Mouse (Mus musculus): ENCODE measurements around the gene Setx. TPM values are rescaled to one million over a fixed set of nuclear protein-coding genes. Genes with fewer than 3 reads are reported as not detected.
"Not testable (repeated sequence)": the region's sequence is repeated elsewhere in the genome, so short reads cannot be mapped to it uniquely, and the experiment has no call there.

Gene Setx
- polyA plus RNA-seq, 1 experiment from 2014 or later = 21.7 TPM

DNA sequence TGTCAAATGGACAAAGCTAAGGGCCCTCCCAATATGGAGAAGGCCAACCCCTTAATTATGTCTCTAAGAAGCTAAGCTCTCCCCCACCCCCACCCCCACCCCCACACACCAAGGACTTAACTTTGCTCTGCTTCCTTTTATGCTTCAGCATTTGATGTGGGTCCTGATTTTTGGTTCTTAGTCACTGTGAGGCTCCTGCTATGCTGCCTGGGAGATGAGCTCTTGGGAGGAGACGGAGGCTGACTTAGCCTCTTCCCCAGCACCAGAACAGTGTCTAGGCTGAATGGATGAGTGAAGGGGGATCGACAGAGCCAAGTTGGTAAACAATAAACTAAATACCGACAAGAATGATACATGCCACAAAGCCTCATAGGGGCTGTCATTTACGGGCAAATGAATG lies 27.2 kb upstream of the Setx start:
- Histone ChIP-seq H3K27ac (ENCODE audit: low read length) (no peak overlapping the region), H3K9ac (replicated peaks; ENCODE audit: low read depth, low read length) (no peak overlapping the region), H3K4me1 (ENCODE audit: control insufficient read depth, insufficient read depth, low read length) (no peaks in the 10 kb centered on the region), H3K4me2 (replicated peaks; ENCODE audit: low read depth, low read length) (no peak overlapping the region), H3K36me3 (ENCODE audit: control insufficient read depth, insufficient read depth, low read length) (no peaks in the 10 kb centered on the region), H3K4me3 (ENCODE audit: low read depth, low read length) (no peak overlapping the region), H3K9me3 (ENCODE audit: control insufficient read depth, low read depth, low read length) (no peaks in the 10 kb centered on the region), H3K27me3 (ENCODE audit: control insufficient read depth, insufficient read depth, low read length) (no peaks in the 10 kb centered on the region)
- no peak for ATAC-seq (ENCODE audit: insufficient number of reproducible peaks, insufficient read depth, low FRiP score, low read depth)
- 74% methylated on average over 4 of the region's 4 CpGs for WGBS

DNA sequence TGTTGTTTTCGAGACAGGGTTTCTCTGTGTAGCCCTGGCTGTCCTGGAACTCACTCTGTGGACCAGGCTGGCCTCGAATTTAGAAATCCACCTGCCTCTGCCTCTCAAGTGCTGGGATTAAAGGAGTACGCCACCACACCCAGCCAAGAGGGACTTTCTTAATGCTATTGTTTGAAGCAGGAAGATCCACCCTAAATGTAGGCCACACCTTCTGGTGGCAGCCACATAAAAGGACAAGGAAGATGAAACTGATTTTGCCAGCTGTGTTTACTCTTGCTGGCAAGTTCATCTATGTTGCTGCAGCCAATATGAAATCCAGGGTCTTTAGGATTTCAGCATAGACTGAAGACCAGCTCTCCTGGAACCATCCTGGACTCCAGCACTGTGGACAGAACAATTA lies 26.5 kb upstream of the Setx start:
- Histone ChIP-seq H3K4me2 (replicated peaks; ENCODE audit: low read depth, low read length) (no peak overlapping the region), H3K9me3 (ENCODE audit: control insufficient read depth, low read depth, low read length) (no peaks in the 10 kb centered on the region), H3K4me3 (ENCODE audit: low read depth, low read length) (no peak overlapping the region), H3K36me3 (ENCODE audit: control insufficient read depth, insufficient read depth, low read length) (no peaks in the 10 kb centered on the region), H3K27me3 (ENCODE audit: control insufficient read depth, insufficient read depth, low read length) (no peaks in the 10 kb centered on the region), H3K9ac (replicated peaks; ENCODE audit: low read depth, low read length) (no peak overlapping the region), H3K4me1 (ENCODE audit: control insufficient read depth, insufficient read depth, low read length) (no peaks in the 10 kb centered on the region), H3K27ac (ENCODE audit: low read length) (no peak overlapping the region)
- WGBS = 73% methylated on average over 3 of the region's 3 CpGs
- ATAC-seq (ENCODE audit: insufficient number of reproducible peaks, insufficient read depth, low FRiP score, low read depth) = no peak

DNA sequence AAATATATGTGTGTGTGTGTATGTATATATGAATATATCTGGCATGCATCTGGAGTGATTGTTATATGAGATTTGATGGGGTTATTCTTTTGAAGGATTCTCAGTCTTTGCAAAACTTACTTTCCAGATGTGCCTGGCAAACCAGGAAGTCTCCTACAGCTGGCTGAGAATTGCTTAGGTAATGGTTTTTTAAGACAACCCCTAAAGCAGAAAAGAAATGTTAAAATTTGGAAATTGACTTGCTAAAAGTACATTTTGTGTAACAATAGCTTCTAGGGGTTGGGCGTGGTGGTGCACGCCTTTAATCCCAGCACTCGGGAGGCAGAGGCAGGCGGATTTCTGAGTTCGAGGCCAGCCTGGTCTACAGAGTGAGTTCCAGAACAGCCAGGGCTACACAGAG lies 26.0 kb upstream of the Setx start:
- not testable (repeated sequence) for H3K9me3 ChIP-seq (ENCODE audit: control insufficient read depth, low read depth, low read length); ATAC-seq (ENCODE audit: insufficient number of reproducible peaks, insufficient read depth, low FRiP score, low read depth); H3K9ac ChIP-seq (replicated peaks; ENCODE audit: low read depth, low read length); H3K4me1 ChIP-seq (ENCODE audit: control insufficient read depth, insufficient read depth, low read length); H3K27me3 ChIP-seq (ENCODE audit: control insufficient read depth, insufficient read depth, low read length); H3K27ac ChIP-seq (ENCODE audit: low read length); H3K4me3 ChIP-seq (ENCODE audit: low read depth, low read length); H3K36me3 ChIP-seq (ENCODE audit: control insufficient read depth, insufficient read depth, low read length); H3K4me2 ChIP-seq (replicated peaks; ENCODE audit: low read depth, low read length)
- 87% methylated on average over 5 of the region's 5 CpGs for WGBS

DNA sequence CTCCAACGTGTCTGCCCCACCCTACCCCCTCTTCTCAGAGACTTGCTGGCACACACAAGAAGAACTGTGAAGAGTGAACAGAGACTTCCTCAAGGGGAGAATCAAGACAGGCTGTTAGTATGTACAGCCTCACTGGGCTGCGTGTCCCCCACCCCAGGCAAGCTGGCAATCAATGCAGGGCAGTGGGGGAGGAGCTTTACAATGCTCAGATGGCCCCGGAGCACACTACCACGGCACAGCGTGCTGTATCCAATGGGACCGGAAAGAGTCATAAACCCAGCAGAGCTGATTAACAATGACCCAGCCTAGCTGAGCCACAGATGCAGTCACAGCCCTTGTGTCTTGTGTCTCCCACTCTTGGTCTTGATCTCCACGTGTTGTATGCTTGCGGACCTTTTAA lies 25.2 kb upstream of the Setx start:
- no peak overlapping the region for H3K9ac ChIP-seq (replicated peaks; ENCODE audit: low read depth, low read length)
- H3K9me3 ChIP-seq (ENCODE audit: control insufficient read depth, low read depth, low read length) = no peaks in the 10 kb centered on the region
- no peak overlapping the region for H3K4me3 ChIP-seq (ENCODE audit: low read depth, low read length)
- H3K36me3 ChIP-seq (ENCODE audit: control insufficient read depth, insufficient read depth, low read length) = no peaks in the 10 kb centered on the region
- H3K27ac ChIP-seq (ENCODE audit: low read length) = no peak overlapping the region
- no peak for ATAC-seq (ENCODE audit: insufficient number of reproducible peaks, insufficient read depth, low FRiP score, low read depth)
- WGBS = 67% methylated on average over 8 of the region's 8 CpGs
- H3K27me3 ChIP-seq (ENCODE audit: control insufficient read depth, insufficient read depth, low read length) = no peaks in the 10 kb centered on the region
- no peaks in the 10 kb centered on the region for H3K4me1 ChIP-seq (ENCODE audit: control insufficient read depth, insufficient read depth, low read length)
- no peak overlapping the region for H3K4me2 ChIP-seq (replicated peaks; ENCODE audit: low read depth, low read length)

DNA sequence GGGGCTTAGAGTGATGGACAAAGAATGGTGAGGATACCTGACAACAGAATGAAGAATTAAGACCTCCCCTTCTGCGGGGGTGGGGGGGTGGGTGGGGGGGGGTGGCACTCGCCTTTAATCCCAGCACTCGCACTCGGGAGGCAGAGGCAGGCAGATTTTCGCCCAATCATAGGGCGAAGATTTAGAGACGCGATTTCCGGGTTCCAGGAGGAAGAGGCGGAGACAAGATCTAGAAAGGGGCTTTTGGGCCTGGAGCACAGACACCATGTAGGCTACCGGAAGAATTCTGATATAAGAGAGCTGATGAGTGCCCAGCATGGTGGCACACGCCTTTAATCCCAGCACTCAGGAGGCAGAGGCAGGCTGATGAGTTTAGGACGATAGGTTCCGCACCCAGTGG lies 24.3 kb upstream of the Setx start:
- Histone ChIP-seq H3K9ac (replicated peaks; ENCODE audit: low read depth, low read length) (no peak overlapping the region), H3K36me3 (ENCODE audit: control insufficient read depth, insufficient read depth, low read length) (no peaks in the 10 kb centered on the region), H3K27me3 (ENCODE audit: control insufficient read depth, insufficient read depth, low read length) (no peaks in the 10 kb centered on the region), H3K4me1 (ENCODE audit: control insufficient read depth, insufficient read depth, low read length) (no peaks in the 10 kb centered on the region), H3K27ac (ENCODE audit: low read length) (no peak overlapping the region), H3K9me3 (ENCODE audit: control insufficient read depth, low read depth, low read length) (no peaks in the 10 kb centered on the region), H3K4me3 (ENCODE audit: low read depth, low read length) (no peak overlapping the region), H3K4me2 (replicated peaks; ENCODE audit: low read depth, low read length) (no peak overlapping the region)
- no peak for ATAC-seq (ENCODE audit: insufficient number of reproducible peaks, insufficient read depth, low FRiP score, low read depth)
- 85% methylated on average over 14 of the region's 14 CpGs for WGBS

DNA sequence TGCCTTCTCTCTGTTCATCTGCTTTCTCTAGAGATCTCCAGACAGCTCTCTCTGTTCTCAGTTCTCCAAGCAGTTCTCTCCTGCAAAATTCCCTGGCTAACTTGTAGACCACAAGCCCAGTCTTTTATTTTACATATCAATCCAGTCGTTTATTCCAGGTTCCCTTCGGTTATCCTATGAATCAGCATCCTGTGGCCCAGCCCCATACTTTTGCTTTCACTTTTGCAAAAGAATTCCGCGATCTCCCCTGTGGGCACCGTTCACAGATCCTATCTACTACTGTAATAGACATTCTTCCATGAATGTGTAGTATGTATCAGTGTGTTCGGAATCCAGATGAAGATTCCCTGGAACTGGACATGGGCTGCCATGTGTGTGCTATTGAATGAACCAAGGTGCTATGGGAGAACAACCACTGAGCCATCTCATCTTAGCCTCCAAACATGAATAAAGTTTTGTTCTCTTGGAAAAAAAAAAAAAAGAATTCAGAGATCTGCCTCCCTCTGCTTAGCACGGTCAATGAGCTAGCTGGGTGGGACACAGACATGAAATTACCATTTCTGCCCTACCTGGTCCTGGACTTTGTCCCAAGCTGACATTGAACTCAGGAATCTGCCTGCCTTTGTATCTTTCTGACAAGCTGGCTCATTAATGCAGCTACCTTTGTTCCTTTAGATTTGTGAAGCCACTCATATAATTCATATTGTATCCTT lies 23.0 kb upstream of the Setx start:
- no peak overlapping the region for H3K4me3 ChIP-seq (ENCODE audit: low read depth, low read length)
- H3K9ac ChIP-seq (replicated peaks; ENCODE audit: low read depth, low read length) = no peak overlapping the region
- no peaks in the 10 kb centered on the region for H3K9me3 ChIP-seq (ENCODE audit: control insufficient read depth, low read depth, low read length)
- H3K4me1 ChIP-seq (ENCODE audit: control insufficient read depth, insufficient read depth, low read length) = no peaks in the 10 kb centered on the region
- no peaks in the 10 kb centered on the region for H3K36me3 ChIP-seq (ENCODE audit: control insufficient read depth, insufficient read depth, low read length)
- ATAC-seq (ENCODE audit: insufficient number of reproducible peaks, insufficient read depth, low FRiP score, low read depth) = no peak
- no peak overlapping the region for H3K4me2 ChIP-seq (replicated peaks; ENCODE audit: low read depth, low read length)
- no peaks in the 10 kb centered on the region for H3K27me3 ChIP-seq (ENCODE audit: control insufficient read depth, insufficient read depth, low read length)
- 67% methylated on average over 7 of the region's 7 CpGs for WGBS
- no peak overlapping the region for H3K27ac ChIP-seq (ENCODE audit: low read length)

DNA sequence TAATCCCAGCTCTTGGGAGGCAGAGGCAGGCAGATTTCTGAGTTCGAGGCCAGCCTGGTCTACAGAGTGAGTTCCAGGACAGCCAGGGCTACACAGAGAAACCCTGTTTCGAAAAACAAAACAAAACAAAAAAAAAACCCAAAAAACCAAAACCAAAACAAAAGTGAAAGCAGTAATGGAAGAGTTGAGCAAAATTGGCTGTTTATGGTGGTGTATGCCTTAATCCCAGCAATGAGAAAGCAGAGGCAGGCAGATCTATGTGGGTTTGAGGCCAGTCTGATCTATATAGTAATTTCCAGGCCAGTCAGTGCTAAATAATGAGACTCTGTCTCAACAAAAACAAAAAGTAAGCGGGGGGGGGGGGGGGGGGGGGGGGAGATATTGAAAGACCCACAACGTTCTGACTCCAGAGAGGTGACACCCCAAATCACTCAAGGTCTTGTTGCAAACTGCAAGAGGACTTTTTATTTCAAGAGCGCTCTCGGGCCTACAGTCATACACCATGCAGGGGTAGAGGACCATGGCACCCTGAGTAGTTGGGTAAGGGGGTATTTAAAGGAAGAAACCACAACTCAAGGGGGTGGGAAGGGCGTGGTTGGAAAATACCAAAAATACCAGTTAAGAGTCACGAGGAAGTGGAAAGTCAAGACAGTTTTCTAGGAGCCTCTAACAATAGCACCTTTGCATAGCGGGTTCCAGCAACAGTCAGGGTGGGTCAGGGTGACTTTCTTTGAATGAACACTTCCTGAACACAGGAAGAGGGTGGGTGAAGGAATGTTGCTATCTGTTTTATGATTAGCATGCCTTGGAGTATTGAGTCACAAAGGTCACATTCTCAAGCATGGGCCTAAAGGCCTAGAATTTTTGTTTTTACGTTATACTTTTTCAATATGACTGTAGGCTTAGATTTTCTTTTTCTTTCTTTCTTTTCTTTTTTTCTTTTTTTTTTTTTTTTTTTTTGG lies 21.3 kb upstream of the Setx start:
- H3K4me1 ChIP-seq (ENCODE audit: control insufficient read depth, insufficient read depth, low read length); H3K27me3 ChIP-seq (ENCODE audit: control insufficient read depth, insufficient read depth, low read length); H3K9ac ChIP-seq (replicated peaks; ENCODE audit: low read depth, low read length); H3K36me3 ChIP-seq (ENCODE audit: control insufficient read depth, insufficient read depth, low read length); H3K27ac ChIP-seq (ENCODE audit: low read length); ATAC-seq (ENCODE audit: insufficient number of reproducible peaks, insufficient read depth, low FRiP score, low read depth); H3K4me2 ChIP-seq (replicated peaks; ENCODE audit: low read depth, low read length); H3K4me3 ChIP-seq (ENCODE audit: low read depth, low read length); H3K9me3 ChIP-seq (ENCODE audit: control insufficient read depth, low read depth, low read length): not testable (repeated sequence)
- 77% methylated on average over 9 of the region's 10 CpGs for WGBS

DNA sequence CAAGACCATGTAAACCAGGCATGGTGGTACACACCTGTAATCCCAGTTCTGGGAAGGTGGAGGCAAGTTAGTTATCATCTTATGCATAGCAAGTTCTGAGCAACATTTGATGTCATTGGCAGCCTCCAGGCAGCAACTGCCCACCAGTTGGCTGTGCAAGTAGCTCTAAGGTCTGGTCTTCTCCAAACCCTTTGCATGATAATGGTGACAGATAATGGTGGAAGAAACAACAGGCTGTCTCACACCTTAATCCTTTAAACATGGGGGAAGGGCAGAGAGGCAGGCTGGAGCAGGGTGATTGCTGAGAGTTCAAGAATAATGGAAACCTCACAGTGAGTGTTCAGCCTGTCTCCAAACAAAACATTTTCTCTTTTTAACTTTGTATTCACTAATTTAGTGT lies 3.0 kb upstream of the Setx start:
- H3K4me3 ChIP-seq (ENCODE audit: low read depth, low read length) = no peak overlapping the region
- no peaks in the 10 kb centered on the region for H3K27me3 ChIP-seq (ENCODE audit: control insufficient read depth, insufficient read depth, low read length)
- no peaks in the 10 kb centered on the region for H3K36me3 ChIP-seq (ENCODE audit: control insufficient read depth, insufficient read depth, low read length)
- ATAC-seq (ENCODE audit: insufficient number of reproducible peaks, insufficient read depth, low FRiP score, low read depth) = no peak
- H3K9me3 ChIP-seq (ENCODE audit: control insufficient read depth, low read depth, low read length) = no peaks in the 10 kb centered on the region
- no peak overlapping the region for H3K27ac ChIP-seq (ENCODE audit: low read length)
- H3K4me1 ChIP-seq (ENCODE audit: control insufficient read depth, insufficient read depth, low read length) = peaks cover 2% of the 10 kb centered on the region; the same call in 1 of the 2 replicates
- H3K4me2 ChIP-seq (replicated peaks; ENCODE audit: low read depth, low read length) = no peak overlapping the region
- H3K9ac ChIP-seq (replicated peaks; ENCODE audit: low read depth, low read length) = no peak overlapping the region
